Mouse (Mus musculus) effector memory CD4-positive, alpha-beta T cell, adult 7 months (primary cell): ENCODE data around the gene Fgd2. TPM values are rescaled to one million over a fixed set of nuclear protein-coding genes. Genes with fewer than 3 reads are reported as not detected.

Experiments used
- polyA plus RNA-seq: library from polyadenylated mRNA; unstranded; fragments of 100-300 nt; shearing (Covaris generic); gene quantifications from one replicate; pipeline ENCODE4 v1.2.1, GENCODE M21; 2017

The Fgd2 gene
- 0.85 TPM for polyA plus RNA-seq

GRCm38 (mm10) chr17:29360761-29361221 lies at the start of gene Fgd2:
Gene Fgd2 (plus strand): TSS chr17:29360914.

GRCm38 (mm10) chr17:29317380-29317779 lies 43.3 kb upstream of the Fgd2 start, which contains the start of gene Pi16:
Gene Pi16 (plus strand): TSS chr17:29317680.

GRCm38 (mm10) chr17:29347645-29348256 lies 13.0 kb upstream of the Fgd2 start, which contains the start of gene Mtch1:
Gene Mtch1 (minus strand): TSS chr17:29347934.

Other genes with a start within 250 kb of the Fgd2 start
- gene Rab44, start 246.8 kb upstream of the Fgd2 start, polyA plus RNA-seq = not detected
- 0.06 TPM for gene Cpne5, start 122.7 kb upstream of the Fgd2 start, polyA plus RNA-seq
- 45.1 TPM for gene Ppil1, start 96.7 kb upstream of the Fgd2 start, polyA plus RNA-seq
- gene BC004004, start 92.1 kb upstream of the Fgd2 start, polyA plus RNA-seq = 81.3 TPM
- gene Pi16, start 43.2 kb upstream of the Fgd2 start, polyA plus RNA-seq = 0.49 TPM
- gene Mtch1, start 13.0 kb upstream of the Fgd2 start, polyA plus RNA-seq = 45.7 TPM
- 320 TPM for gene Pim1, start 129.8 kb downstream of the Fgd2 start, polyA plus RNA-seq
- gene Gm17657, start 188.7 kb downstream of the Fgd2 start, polyA plus RNA-seq = not detected
- gene Tbc1d22b, start 188.9 kb downstream of the Fgd2 start, polyA plus RNA-seq = 34.7 TPM
- 4.3 TPM for gene Tmem217, start 191.5 kb downstream of the Fgd2 start, polyA plus RNA-seq